Mouse (Mus musculus) Patski (cell line): ENCODE results near the gene Omt2a. TPM values are rescaled to one million over a fixed set of nuclear protein-coding genes. Genes with fewer than 3 reads are reported as not detected.
"Not testable (repeated sequence)": the region's sequence is repeated elsewhere in the genome, so short reads cannot be mapped to it uniquely, and the experiment has no call there.

Experiments
- ATAC-seq: fragments of 100-300 bp; one replicate; pipeline ENCODE4 v1.8.0; 2021
- CTCF ChIA-PET: fragments of 350-600 bp; sonication (Branson Sonifier 250); formaldehyde crosslinking; loops from one replicate; lab custom pipeline; 2022; ENCODE audit warnings: inconsistent platforms; lab: Charles Lee
- POLR2A ChIA-PET: fragments of 350-600 bp; sonication (Branson Sonifier 250); formaldehyde crosslinking; loops from one replicate; lab custom pipeline; 2022; ENCODE audit warnings: antibody characterized with exemption, inconsistent platforms; lab: Charles Lee
- DNase-seq: peaks from one replicate; pipeline ENCODE4 v3.0.0-alpha.2; 2011; ENCODE audit warnings: low read depth, low spot score
- H3K27me3 ChIP-seq: fragments of 371-371 bp; one replicate; pipeline ENCODE4 v1.5.1; 2021
- CTCF ChIP-seq: fragments of 100-300 bp; IDR thresholded peaks from one replicate; pipeline ENCODE4 v1.5.1; 2021
- in situ Hi-C: fragments of 300-500 bp; cut with MboI; formaldehyde crosslinking; loops from 3 replicates; pipeline ENCODE4 v1.11.1; 2018; ENCODE audit warnings: low pct_unique_long_range_greater_than_20kb, mixed read lengths
- polyA plus RNA-seq: library from polyadenylated mRNA; unstranded; gene quantifications from one replicate; pipeline ENCODE4 v1.2.3, GENCODE M21; 2021

The Omt2a gene
- not detected for polyA plus RNA-seq

DNA sequence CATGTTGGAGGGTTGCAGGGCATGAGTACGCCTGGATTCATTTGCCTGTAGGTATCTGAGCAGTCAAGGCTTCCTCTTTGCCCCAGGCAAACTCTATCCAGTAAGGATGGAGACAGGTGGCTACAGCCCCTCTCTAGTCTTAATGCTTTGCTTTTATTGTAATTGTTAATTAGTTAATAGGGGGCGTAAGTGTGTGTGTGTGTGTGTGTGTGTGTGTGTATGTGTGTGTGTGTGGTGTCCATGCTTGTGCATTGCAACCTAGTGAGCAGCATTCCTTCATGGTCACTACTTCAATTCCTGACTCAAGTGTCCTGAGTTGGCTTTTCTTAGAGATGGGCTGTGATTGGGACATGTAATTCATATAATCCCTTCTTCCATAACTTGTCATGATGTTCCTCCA is at the start of gene Omt2a:
Omt2a (minus strand) TSS at position 101 of the 400 bp plus-strand sequence.
- H3K27me3 ChIP-seq, result no peaks in the 10 kb centered on the region
- in situ Hi-C loops, result loop anchor here (25.0 kb wide), 1 partner anchor 102 kb away; no protein-coding TSS in a partner anchor
- TF ChIP-seq CTCF, result no peak
- POLR2A ChIA-PET, result no interaction called here
- ATAC-seq (no peak), DNase-seq (no peak)
- CTCF ChIA-PET, result no interaction called here

- ChIA-PET CTCF (interaction anchor here (1.8 kb wide), 1 partner anchor 22 kb away, joined by 6 read pairs; no protein-coding TSS in a partner anchor), POLR2A (no interaction called here)
- no peak for TF ChIP-seq CTCF
- in situ Hi-C loops, result loop anchor here (25.0 kb wide), 1 partner anchor 174 kb away; no protein-coding TSS in a partner anchor
- ATAC-seq, result no peak
- no peak for DNase-seq
- no peaks in the 10 kb centered on the region for H3K27me3 ChIP-seq
Measured at GRCm38 (mm10) chr9:78363374-78363773, 48.8 kb upstream of the Omt2a start.

DNA sequence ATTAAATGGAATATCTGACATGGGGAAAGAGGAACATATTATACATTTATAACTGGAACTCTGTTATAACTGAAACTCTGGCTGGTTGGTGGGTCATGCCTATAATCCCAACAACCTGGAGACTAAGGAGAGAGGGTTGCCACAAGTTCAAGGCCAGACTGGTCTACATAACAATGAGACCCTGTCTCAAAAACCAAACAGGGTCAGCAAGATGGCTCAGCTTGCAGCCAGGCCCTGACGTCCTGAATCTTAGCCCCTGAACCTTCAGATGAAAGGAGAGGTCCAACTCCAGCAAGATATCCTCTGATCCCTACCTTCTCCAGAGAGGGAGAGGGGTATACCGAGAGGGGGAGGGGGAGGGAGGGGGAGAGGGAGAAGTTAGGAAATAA is 45.9 kb upstream of the Omt2a start:
- ATAC-seq (no peak), DNase-seq (no peak)
- no peaks in the 10 kb centered on the region for H3K27me3 ChIP-seq
- in situ Hi-C loops, result loop anchor here (25.0 kb wide), 1 partner anchor 177 kb away; no protein-coding TSS in a partner anchor
- ChIA-PET POLR2A (no interaction called here), CTCF (no interaction called here)
- no peak for TF ChIP-seq CTCF

DNA sequence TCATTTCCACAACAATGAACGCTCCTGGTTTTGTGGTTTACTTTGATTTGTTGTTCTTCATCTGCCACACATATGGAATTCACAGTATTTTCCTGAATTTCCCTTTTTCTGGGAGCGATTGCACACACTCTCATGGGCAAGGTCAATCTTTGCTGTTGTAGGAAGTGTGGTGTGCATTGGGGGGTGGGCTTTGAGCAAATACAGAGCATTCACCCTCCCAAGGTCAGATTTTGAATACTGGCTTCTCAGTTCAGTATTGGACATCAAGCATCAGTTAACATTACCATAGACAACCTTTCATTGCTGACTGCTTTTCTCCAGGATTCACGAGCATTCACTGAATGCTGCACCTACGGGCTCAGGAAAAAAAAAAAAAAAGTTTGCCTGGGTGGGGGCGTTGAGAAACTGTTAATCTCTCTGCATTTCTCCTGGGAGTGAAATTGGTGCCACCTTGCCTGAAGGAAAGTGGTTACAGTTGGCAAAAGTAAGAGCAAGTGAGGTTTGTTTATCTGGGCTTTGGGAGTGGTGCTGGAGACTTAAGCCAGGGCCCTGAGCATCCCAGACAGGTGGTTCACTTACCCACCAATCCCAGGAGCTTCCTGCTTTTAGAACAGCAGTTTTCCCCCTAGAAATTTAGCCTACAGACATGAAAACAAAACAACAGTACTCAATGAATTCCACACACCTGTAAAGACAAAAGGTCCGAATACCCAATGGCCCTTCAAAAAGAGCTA is 45.3 kb upstream of the Omt2a start:
- DNase-seq, result no peak
- no peak for ATAC-seq
- no peak for TF ChIP-seq CTCF
- H3K27me3 ChIP-seq, result no peaks in the 10 kb centered on the region
- in situ Hi-C loops, result loop anchor here (25.0 kb wide), 1 partner anchor 177 kb away; no protein-coding TSS in a partner anchor
- POLR2A ChIA-PET, result no interaction called here
- CTCF ChIA-PET, result no interaction called here

DNA sequence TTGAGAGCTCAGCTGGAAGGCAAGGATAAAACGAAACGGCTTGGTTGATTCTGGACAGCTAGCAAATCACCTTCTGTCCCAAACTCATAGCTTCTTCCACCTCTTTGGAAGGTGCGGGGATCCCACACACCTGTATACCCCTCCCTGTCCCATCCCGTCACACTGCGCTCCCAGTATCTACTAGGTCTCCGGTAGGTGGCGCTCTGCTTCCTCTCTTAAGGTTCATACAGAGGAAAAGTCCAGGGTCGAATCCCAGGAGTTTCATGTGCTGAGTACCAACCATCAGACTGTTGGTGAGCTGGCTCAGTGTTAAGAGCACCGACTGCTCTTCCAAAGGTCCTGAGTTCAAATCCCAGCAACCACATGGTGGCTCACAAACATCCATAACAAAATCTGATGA is 43.5 kb upstream of the Omt2a start:
- ChIA-PET CTCF (interaction anchor here (0.9 to 1.5 kb wide), 11 partner anchors 9 to 194 kb away, joined by 3 to 5 read pairs (median 3); partner anchors contain the start of gene Ooep), POLR2A (interaction anchor here (1.0 kb wide), 1 partner anchor 17 kb away, joined by 3 read pairs; no protein-coding TSS in a partner anchor)
- peak; percentile 7 for DNase-seq
- peak; percentile 80 for TF ChIP-seq CTCF
- no peak for ATAC-seq
- in situ Hi-C loops, result loop anchor here (25.0 kb wide), 1 partner anchor 179 kb away; no protein-coding TSS in a partner anchor
- H3K27me3 ChIP-seq, result no peaks in the 10 kb centered on the region

DNA sequence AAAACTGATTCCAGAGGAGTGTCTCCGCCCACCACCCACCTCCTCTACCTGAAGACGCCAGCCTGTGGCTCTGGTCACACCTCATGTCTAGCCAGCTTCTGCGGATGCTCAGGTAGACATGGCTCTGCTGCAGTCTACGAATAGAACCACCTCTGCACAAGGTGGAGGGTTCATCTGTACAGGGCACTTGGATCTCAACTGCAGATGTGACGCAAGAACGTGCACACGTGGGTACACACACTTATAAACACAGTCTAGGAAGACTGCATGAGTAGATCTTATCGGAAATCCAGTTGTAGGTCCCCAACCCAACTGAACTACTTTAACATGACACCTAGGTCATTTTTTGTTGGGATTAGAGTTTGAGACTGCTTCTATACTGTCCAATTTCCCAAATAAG is 41.0 kb upstream of the Omt2a start, which contains the start of gene Gsta2:
Gsta2 (minus strand) TSS at position 178 of the 400 bp plus-strand sequence.
- TF ChIP-seq CTCF, result no peak
- H3K27me3 ChIP-seq, result no peaks in the 10 kb centered on the region
- CTCF ChIA-PET, result no interaction called here
- POLR2A ChIA-PET, result interaction anchor here (0.7 kb wide), 1 partner anchor 211 kb away, joined by 3 read pairs; no protein-coding TSS in a partner anchor
- DNase-seq (no peak), ATAC-seq (no peak)
- in situ Hi-C loops, result loop anchor here (25.0 kb wide), 1 partner anchor 182 kb away; no protein-coding TSS in a partner anchor

DNA sequence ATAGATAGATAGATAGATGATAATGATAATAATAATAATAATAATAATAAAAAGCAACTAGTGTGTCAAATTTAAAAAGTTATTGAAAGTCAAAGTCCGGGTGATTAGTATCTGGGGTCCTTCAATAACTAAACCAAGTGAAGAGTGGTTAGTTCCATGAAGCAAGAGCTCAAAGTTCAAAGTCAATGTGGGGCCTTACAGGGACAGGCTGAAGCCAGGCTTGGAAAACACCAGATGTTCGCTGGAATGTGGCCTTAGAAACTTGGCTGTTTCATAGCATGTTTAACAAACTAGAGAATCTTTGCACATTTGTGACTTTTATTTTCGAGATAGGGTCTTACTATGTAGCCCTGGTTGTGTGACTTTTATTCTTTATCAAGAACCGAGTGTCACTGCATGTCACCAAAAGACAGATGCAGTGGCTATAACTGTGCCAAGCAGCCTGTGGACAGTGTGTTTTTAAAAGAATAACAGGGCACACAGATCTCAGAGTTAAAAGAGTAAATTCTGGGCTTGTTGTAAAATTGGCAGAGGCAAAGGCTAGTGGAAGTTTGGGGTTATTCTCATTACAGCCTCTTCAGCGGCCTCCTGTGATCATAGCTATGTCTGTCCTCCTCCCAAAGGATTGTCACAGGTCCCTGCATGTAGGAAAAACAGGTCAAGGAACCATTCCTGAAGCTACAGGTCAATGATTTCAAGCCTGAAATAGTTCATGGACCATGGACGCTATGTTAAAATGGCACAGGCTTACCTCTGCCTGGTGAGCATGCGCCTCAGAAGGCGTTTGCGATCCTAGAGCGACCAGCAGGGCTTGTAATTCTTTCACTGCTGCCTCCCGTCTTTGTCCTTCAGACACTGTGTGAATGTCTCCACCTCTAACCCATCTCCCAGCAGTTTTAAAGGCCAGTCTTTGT is 40.3 kb upstream of the Omt2a start:
- DNase-seq (no peak), ATAC-seq (no peak)
- CTCF ChIA-PET, result no interaction called here
- POLR2A ChIA-PET, result interaction anchor here (0.7 kb wide), 1 partner anchor 210 kb away, joined by 3 read pairs; no protein-coding TSS in a partner anchor
- no peaks in the 10 kb centered on the region for H3K27me3 ChIP-seq
- in situ Hi-C loops, result loop anchor here (25.0 kb wide), 1 partner anchor 182 kb away; no protein-coding TSS in a partner anchor
- TF ChIP-seq CTCF, result no peak

- H3K27me3 ChIP-seq, result no peaks in the 10 kb centered on the region
- POLR2A ChIA-PET, result no interaction called here
- in situ Hi-C loops, result loop anchor here (25.0 kb wide), 1 partner anchor 186 kb away; no protein-coding TSS in a partner anchor
- DNase-seq (no peak), ATAC-seq (no peak)
- CTCF ChIA-PET, result no interaction called here
- TF ChIP-seq CTCF, result no peak
Measured at GRCm38 (mm10) chr9:78351504-78352220, 37.1 kb upstream of the Omt2a start.

GRCm38 (mm10) chr9:78350007-78350406 is 35.4 kb upstream of the Omt2a start:
- H3K27me3 ChIP-seq, DNase-seq, CTCF ChIA-PET, ATAC-seq, POLR2A ChIA-PET: not testable (repeated sequence)
- in situ Hi-C loops, result loop anchor here (25.0 kb wide), 1 partner anchor 187 kb away; no protein-coding TSS in a partner anchor

DNA sequence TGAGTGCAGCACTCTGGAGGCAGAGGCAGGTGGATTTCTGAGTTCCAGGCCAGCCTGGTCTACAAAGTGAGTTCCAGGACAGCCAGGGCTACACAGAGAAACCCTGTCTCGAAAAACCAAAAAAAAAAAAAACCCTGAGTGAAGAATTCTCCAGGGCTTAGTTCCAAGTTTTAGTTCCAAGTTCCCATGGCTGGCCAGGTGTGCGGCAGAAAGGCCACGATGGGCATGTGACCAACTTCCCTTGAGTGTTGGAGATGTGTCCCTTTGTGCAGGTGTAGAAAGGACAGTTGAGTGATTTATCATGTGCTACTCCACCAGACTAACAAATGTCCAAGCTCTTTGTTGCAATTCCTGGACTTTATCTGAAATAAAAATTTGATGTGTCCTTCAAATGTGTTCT is 34.5 kb upstream of the Omt2a start:
- ATAC-seq, POLR2A ChIA-PET, DNase-seq, H3K27me3 ChIP-seq, in situ Hi-C loops: not testable (repeated sequence)
- CTCF ChIA-PET, result interaction anchor here (0.7 to 1.2 kb wide), 2 partner anchors 9 kb away, joined by 3 read pairs; no protein-coding TSS in a partner anchor

DNA sequence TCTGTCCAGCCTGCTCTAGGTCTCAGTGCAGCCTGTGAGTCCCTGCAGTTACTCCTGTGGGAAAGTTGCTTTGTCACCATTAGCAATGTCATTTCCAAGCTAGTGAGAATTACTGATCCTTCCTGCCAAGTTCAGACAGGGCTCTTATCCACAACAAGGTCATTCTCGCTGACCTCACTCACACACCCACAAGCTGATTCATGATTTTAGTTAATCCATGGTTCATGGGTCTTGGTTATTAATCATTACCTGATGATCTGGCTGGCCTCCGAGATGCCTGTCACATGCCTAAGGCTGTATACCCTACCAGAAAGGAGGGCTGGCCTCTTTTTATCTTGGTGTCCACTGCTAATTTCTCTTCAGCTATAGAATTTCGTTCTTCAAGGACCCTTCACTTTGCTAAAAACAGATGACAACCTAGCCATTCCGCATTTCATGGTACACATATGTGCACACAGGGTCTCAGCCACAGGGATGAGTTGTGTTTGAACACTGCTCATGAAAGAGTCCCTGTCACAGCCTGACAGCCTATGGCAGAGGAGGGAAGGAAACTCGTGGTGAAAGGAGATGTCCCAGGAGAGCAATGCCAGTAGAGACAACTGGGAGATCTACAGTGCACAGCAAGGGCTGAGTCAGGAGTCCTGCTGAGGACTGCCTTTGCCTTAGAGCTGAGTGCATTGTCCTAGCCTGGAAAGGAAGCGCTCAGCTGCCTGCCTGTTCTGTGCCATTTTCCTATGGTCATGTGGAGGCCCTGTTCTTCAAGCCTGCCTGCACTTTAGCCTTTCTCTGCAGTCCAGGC is 33.8 kb upstream of the Omt2a start:
- DNase-seq, result peak; percentile 54
- in situ Hi-C loops, H3K27me3 ChIP-seq, POLR2A ChIA-PET: not testable (repeated sequence)
- CTCF ChIA-PET, result interaction anchor here (0.7 to 1.2 kb wide), 3 partner anchors 8 to 9 kb away, joined by 3 read pairs; no protein-coding TSS in a partner anchor
- peak; percentile 73 for ATAC-seq
